Mouse (Mus musculus) spleen, postnatal 14 days (tissue): ENCODE results near the gene Fam84a.

Experiments
- DNase-seq, 2 experiments: peaks; one replicate each; pipeline ENCODE4 v3.0.0; 2021 to 2022; ENCODE audit warnings: low spot score in 2 of 2

Fam84a gene

DNA sequence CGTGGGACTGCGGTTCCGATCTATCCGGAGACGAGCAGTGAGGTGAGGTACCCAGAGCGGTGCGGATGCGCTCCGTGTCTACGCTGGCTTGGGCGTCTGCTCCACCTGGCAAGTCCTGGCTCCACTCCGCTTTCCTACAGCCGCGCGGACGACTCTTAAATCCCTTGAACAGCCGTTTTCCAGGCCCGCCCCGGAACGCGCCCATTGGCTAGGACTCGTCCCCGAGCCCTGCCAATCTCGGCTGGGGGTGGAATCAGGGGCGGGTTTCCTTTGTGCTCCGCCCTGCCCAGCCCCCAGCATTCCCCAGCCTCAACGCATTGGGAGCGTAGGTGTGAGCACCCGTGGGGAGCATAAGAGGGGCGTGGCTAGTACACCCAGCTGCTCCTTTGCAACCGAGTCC lies at the start of gene Fam84a:
TSS of gene Fam84a (minus strand) at position 134 of the 400 bp plus-strand sequence.
- no peak for DNase-seq

GRCm38 (mm10) chr12:14195479-14195878 lies 43.6 kb upstream of the Fam84a start:
- no peak for DNase-seq

DNA sequence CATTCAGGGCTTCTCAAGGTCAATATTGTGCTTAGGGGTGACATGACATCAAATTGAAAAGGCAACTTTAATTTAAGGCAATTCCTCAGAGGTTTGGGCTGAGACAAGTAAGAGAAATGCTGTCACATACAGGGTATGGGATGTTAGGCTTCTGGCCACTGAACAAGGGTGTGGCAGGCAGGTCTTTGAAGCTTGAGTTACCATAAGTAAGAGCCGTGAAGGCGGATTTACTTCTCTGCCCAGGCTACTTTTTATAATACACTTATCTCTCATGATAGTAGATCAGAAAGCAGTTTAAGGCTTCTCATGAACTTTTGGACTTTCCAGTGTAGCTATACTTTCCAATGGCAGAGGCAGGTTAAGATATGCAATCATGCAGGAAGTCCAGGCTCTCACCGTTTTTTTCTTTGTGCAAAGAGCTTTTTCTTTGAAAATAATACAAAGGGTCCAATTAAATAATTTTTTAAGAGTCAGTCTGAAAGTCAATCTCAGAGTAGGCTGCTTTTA lies 34.9 kb upstream of the Fam84a start:
- no peak for DNase-seq

- no peak for DNase-seq
Measured at GRCm38 (mm10) chr12:14165713-14166112, 13.9 kb upstream of the Fam84a start.

- DNase-seq: no peak
Measured at GRCm38 (mm10) chr12:14164936-14165335, 13.1 kb upstream of the Fam84a start.

GRCm38 (mm10) chr12:14152426-14152825 lies 572 bp upstream of the Fam84a start:
- DNase-seq: no peak

- DNase-seq: no peak
Measured at GRCm38 (mm10) chr12:14150936-14151631, 770 bp downstream of the Fam84a start.

DNA sequence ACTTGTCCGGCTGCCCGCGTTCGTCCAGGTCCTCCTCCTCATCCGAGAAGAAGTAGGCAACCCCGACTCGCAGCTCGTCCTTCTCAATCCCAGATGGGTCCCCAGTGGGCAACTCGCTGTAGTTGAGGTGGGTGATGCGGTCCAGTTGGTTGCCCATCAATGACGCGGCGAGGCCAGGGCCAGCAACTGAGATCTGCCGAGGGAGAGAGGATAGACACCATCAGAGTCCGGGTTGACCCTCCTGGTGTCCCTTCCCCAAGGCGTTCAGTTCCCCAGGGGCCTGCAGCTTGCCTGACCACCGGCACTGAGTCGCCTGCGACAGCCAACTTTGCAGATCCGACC lies 1.3 kb downstream of the Fam84a start:
- DNase-seq: no peak

GRCm38 (mm10) chr12:14149843-14150567 lies 1.8 kb downstream of the Fam84a start:
- no peak for DNase-seq

- no peak for DNase-seq
Measured at GRCm38 (mm10) chr12:14149022-14149842, 2.6 kb downstream of the Fam84a start.

GRCm38 (mm10) chr12:14137046-14137445 lies 14.8 kb downstream of the Fam84a start:
- DNase-seq: no peak

- no peak for DNase-seq
Measured at GRCm38 (mm10) chr12:14114730-14115129, 37.1 kb downstream of the Fam84a start.

- no peak for DNase-seq
Measured at GRCm38 (mm10) chr12:14096944-14097343, 54.9 kb downstream of the Fam84a start.
